Mouse (Mus musculus) CD4-positive naive resting alpha-beta T cell, adult 57 days (primary cell): Measurements from ENCODE around the gene Rsrp1. TPM values are rescaled to one million over a fixed set of nuclear protein-coding genes. Genes with fewer than 3 reads are reported as not detected.

Experiments
- total RNA-seq: library from RNA; stranded (reverse); gene quantifications from one replicate; pipeline ENCODE4 v1.2.4, GENCODE M21; 2023

Gene Rsrp1
- total RNA-seq = 452 TPM

GRCm38 (mm10) chr4:134923258-134924018 lies at the start of gene Rsrp1:
TSS of gene Rsrp1 (plus strand) at chr4:134923592.

DNA sequence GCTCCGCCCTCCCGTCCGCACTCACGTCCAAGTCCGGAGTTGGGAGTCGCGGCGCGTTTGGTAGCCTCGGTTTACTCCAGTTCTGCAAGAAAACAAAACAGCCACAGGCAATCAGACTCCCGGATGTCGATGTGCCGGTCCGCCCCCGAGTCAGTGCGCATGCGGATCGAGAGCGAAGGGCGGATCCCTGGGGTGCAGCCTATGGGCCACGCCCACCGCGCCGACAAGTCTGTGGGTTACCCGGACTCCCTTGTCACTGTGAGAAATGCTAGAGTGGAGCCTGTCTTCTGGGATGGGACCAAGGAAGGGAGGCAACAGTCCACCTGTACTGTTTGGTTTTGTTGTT lies 8.6 kb upstream of the Rsrp1 start, which contains the start of gene Tmem50a:
Gene Tmem50a, minus strand, starts transcription at position 161 of the 346 bp plus-strand sequence.

DNA sequence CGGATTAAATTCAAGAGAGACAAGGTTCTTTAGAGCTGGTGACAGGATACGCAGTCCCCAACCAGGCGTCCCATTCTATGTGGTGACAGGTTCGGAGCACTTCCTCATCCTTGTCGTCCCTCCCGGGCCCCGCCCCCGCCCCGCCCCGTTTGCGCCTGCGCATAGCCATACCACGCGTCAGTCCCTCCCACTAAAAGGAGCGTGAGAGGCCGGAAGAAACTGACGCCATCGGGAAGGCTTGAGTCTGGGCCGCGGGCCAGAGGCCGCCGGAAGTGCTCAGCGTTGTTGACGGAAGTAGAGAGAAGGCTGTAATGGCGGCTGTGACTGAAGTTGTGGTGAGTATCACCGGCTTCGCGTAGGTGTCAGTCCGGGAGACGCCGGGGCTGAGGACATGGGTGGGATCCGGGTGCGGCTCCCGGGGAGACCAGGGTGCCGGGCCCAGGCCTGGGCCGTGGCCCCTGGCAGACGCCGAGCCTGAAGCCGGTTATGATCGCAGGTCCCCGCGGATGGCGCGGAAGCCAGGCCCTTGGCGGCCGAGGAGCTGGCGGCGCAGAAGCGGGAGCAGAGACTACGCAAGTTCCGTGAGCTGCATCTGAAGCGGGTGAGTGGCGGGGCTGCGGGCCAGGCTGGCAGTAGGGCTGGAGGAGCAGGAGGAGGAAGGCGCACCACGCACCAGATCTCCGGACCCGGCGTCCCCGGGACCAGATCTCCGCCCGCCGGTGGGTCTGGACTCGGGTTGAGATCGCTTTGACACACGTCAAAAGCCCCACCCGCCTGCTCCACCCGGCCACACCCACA lies 7.5 kb downstream of the Rsrp1 start, which contains the start of gene Syf2:
Gene Syf2, plus strand, starts transcription at position 215 of the 798 bp plus-strand sequence.

Other genes with a start within 250 kb of the Rsrp1 start
- gene Man1c1, start 219.3 kb upstream of the Rsrp1 start, total RNA-seq = 9.1 TPM
- 130 TPM for gene Ldlrap1, start 155.6 kb upstream of the Rsrp1 start, total RNA-seq
- 32.0 TPM for gene Maco1, start 70.2 kb upstream of the Rsrp1 start, total RNA-seq
- not detected for gene Rhd, start 59.1 kb upstream of the Rsrp1 start, total RNA-seq
- 175 TPM for gene Tmem50a, start 8.6 kb upstream of the Rsrp1 start, total RNA-seq
- gene Syf2, start 7.3 kb downstream of the Rsrp1 start, total RNA-seq = 235 TPM
- gene Runx3, start 197.1 kb downstream of the Rsrp1 start, total RNA-seq = 126 TPM